Mouse (Mus musculus): ENCODE results near the gene Cdk2ap1. TPM values are rescaled to one million over a fixed set of nuclear protein-coding genes. Genes with fewer than 3 reads are reported as not detected.

Gene Cdk2ap1
- polyA plus RNA-seq, 1 experiment = 208 TPM

DNA sequence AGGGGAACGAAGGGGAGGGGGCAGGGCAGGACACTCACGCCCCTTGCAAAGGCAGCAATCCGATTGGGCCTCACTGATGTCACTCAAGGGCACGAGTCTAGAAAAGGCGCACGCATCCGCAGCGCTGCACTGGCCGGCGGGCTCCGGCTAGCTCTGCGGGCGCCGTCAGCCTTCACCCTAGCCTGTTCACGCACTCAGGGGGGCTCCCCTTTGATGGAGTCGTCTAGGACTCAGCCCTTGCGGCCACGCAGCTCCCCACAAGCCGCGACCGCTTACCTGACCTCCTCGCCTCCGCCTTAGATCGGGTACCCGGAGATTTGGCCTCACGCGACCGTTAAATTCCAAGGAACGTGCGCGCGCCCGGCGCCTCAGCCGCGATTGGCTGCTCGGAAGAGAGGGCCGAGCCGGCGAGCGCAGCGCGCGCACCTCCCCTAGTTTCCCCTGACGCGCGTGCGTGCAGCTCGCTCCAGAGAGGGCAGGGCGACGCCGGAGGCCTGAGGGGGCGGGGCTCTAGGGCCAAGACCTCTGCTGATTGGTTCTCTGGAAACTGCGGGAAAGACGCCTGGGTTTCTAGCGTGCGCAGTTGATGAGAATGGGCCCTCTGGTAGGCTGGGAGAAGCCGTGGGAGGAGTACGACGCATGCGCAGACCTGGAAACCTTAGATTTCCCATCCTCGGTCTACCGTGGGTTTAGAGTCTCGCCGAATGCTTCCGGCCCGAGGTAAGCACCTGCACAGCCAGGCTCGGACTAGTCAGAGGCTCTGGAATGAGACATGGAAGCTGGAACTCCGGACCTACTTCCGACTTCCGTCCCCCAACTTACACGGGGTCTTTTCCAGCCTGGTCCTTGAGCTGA lies 35.1 kb downstream of the Cdk2ap1 start, which contains the start of the genes Mphosph9 and 2810006K23Rik:
Gene Mphosph9 (minus strand): TSS at position 463 of the 855 bp plus-strand sequence.
Gene 2810006K23Rik (plus strand): TSS at position 580 of the 855 bp plus-strand sequence.
- TF ChIP-seq GATA1 (IDR thresholded peaks at IDR 0.05; ENCODE audit: low read length) = no peak

DNA sequence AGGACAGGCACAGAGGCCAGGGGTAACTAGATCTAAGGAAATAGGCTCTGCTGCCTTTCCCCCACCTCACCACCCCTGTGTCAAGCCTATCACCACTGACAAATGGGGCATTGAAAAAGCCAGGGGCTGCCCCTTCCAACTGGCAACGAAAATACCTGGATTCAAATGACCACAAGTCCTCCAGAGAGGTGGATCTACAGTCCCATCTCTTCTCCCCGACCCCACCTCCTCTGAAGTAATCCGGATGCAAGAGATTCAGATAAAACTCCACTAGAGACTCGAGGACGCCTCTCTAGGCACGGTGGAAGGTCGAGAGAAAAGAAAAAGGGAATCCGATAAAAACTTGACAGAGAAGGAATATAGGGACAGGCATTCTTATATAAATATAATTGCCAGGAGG lies 36.1 kb downstream of the Cdk2ap1 start:
- no peak for TF ChIP-seq GATA1 (IDR thresholded peaks at IDR 0.05; ENCODE audit: low read length)

- no peak for TF ChIP-seq GATA1 (IDR thresholded peaks at IDR 0.05; ENCODE audit: low read length)
Measured at GRCm38 (mm10) chr5:124317648-124318047, 45.2 kb downstream of the Cdk2ap1 start.

GRCm38 (mm10) chr5:124315941-124316340 lies 46.9 kb downstream of the Cdk2ap1 start:
- no peak for TF ChIP-seq GATA1 (IDR thresholded peaks at IDR 0.05; ENCODE audit: low read length)

DNA sequence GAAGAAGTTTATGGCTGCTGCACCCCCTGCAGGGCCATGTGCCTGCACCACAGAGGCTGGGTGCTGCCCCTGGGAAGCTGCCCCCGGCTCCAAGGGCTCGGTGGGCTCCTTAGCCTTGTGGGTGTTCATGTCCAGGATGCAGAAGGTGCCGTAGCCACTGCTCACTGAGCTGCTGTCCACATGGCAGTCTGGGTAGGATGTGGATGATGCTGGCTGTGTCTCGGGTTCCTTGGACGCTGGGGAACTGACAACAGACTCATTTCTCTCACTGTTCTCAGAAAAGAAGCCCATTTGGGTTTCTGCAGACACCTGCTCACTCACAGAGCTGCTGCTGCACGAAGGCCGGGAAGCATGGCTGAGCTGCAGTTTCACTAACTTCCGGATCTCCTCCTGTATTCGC lies 47.4 kb downstream of the Cdk2ap1 start:
- no peak for TF ChIP-seq GATA1 (IDR thresholded peaks at IDR 0.05; ENCODE audit: low read length)

- no peak for TF ChIP-seq GATA1 (IDR thresholded peaks at IDR 0.05; ENCODE audit: low read length)
Measured at GRCm38 (mm10) chr5:124310091-124310490, 52.8 kb downstream of the Cdk2ap1 start.

- TF ChIP-seq GATA1 (IDR thresholded peaks at IDR 0.05; ENCODE audit: low read length) = no peak
Measured at GRCm38 (mm10) chr5:124309155-124309554, 53.7 kb downstream of the Cdk2ap1 start.

GRCm38 (mm10) chr5:124300132-124300531 lies 62.8 kb downstream of the Cdk2ap1 start:
- no peak for TF ChIP-seq GATA1 (IDR thresholded peaks at IDR 0.05; ENCODE audit: low read length)

GRCm38 (mm10) chr5:124296475-124296874 lies 66.4 kb downstream of the Cdk2ap1 start:
- no peak for TF ChIP-seq GATA1 (IDR thresholded peaks at IDR 0.05; ENCODE audit: low read length)

Other genes with a start within 250 kb of the Cdk2ap1 start
- 135 and 142 TPM in 2 replicates for gene Arl6ip4, start 247.0 kb downstream of the Cdk2ap1 start, polyA plus RNA-seq (2012)
- gene Pitpnm2, start 113.3 kb downstream of the Cdk2ap1 start, polyA plus RNA-seq (2012) = 50.5 and 55.3 TPM in 2 replicates
- 2.8 and 3.0 TPM in 2 replicates for gene Mphosph9, start 35.1 kb downstream of the Cdk2ap1 start, polyA plus RNA-seq (2012)
- 5.3 and 6.9 TPM in 2 replicates for gene 2810006K23Rik, start 35.0 kb downstream of the Cdk2ap1 start, polyA plus RNA-seq (2012)
- 20.2 and 29.8 TPM in 2 replicates for gene Sbno1, start 62.9 kb upstream of the Cdk2ap1 start, polyA plus RNA-seq (2012)
- 334 and 369 TPM in 2 replicates for gene Kmt5a, start 76.8 kb upstream of the Cdk2ap1 start, polyA plus RNA-seq (2012)
- gene Rilpl2, start 115.3 kb upstream of the Cdk2ap1 start, polyA plus RNA-seq (2012) = 25.3 and 30.6 TPM in 2 replicates
- gene Snrnp35, start 120.1 kb upstream of the Cdk2ap1 start, polyA plus RNA-seq (2012) = 30.2 and 35.0 TPM in 2 replicates
- 2.0 and 4.2 TPM in 2 replicates for gene Rilpl1, start 168.3 kb upstream of the Cdk2ap1 start, polyA plus RNA-seq (2012)
- 105 and 184 TPM in 2 replicates for gene Tmed2, start 177.6 kb upstream of the Cdk2ap1 start, polyA plus RNA-seq (2012)
- gene Ddx55, start 189.8 kb upstream of the Cdk2ap1 start, polyA plus RNA-seq (2012) = 17.9 and 38.4 TPM in 2 replicates
- 7.9 and 8.9 TPM in 2 replicates for gene Eif2b1, start 216.0 kb upstream of the Cdk2ap1 start, polyA plus RNA-seq (2012)
- 2.8 and 5.6 TPM in 2 replicates for gene Gtf2h3, start 216.1 kb upstream of the Cdk2ap1 start, polyA plus RNA-seq (2012)